Mouse (Mus musculus): ENCODE results near the gene Eda. TPM values are rescaled to one million over a fixed set of nuclear protein-coding genes. Genes with fewer than 3 reads are reported as not detected.

Gene Eda
- polyA plus RNA-seq, 1 experiment from 2014 or later, result 2.0 TPM

GRCm38 (mm10) chrX:99999342-99999741 lies 23.9 kb downstream of the Eda start:
- Histone ChIP-seq H3K4me1 (ENCODE audit: control insufficient read depth, insufficient read depth, low read length) (no peaks in the 10 kb centered on the region), H3K4me2 (ENCODE audit: low read length) (no peak overlapping the region), H3K27ac (ENCODE audit: low read length) (no peak overlapping the region), H3K36me3 (ENCODE audit: control insufficient read depth, insufficient read depth, low read length) (no peaks in the 10 kb centered on the region), H3K9ac (ENCODE audit: low read depth, low read length) (no peak overlapping the region), H3K9me3 (replicated peaks; ENCODE audit: control insufficient read depth, low read length, poor library complexity, severe bottlenecking) (no peaks in the 10 kb centered on the region), H3K4me3 (ENCODE audit: low read depth, low read length) (no peak overlapping the region), H3K27me3 (ENCODE audit: control insufficient read depth, insufficient read depth, low read depth, low read length) (no peaks in the 10 kb centered on the region)
- no peak for ATAC-seq
- 84% methylated on average over 2 of the region's 2 CpGs for WGBS

GRCm38 (mm10) chrX:100118362-100118761 lies 143.0 kb downstream of the Eda start:
- no peaks in the 10 kb centered on the region for H3K4me1 ChIP-seq (ENCODE audit: control insufficient read depth, insufficient read depth, low read length)
- WGBS, result 44% methylated on average over 1 of the region's 1 CpGs
- H3K36me3 ChIP-seq (ENCODE audit: control insufficient read depth, insufficient read depth, low read length), result no peaks in the 10 kb centered on the region
- H3K27me3 ChIP-seq (ENCODE audit: control insufficient read depth, insufficient read depth, low read depth, low read length), result 0 out of 2 replicates have a peak, but pooled peaks cover 2% of the 10 kb centered on the region
- H3K4me2 ChIP-seq (ENCODE audit: low read length), result no peak overlapping the region
- no peak overlapping the region for H3K27ac ChIP-seq (ENCODE audit: low read length)
- H3K4me3 ChIP-seq (ENCODE audit: low read depth, low read length), result no peak overlapping the region
- no peak overlapping the region for H3K9ac ChIP-seq (ENCODE audit: low read depth, low read length)
- no peaks in the 10 kb centered on the region for H3K9me3 ChIP-seq (replicated peaks; ENCODE audit: control insufficient read depth, low read length, poor library complexity, severe bottlenecking)
- ATAC-seq, result no peak

- 36% methylated on average over 2 of the region's 2 CpGs for WGBS
- Histone ChIP-seq H3K9me3 (replicated peaks; ENCODE audit: control insufficient read depth, low read length, poor library complexity, severe bottlenecking) (no peaks in the 10 kb centered on the region), H3K4me3 (ENCODE audit: low read depth, low read length) (no peak overlapping the region), H3K4me2 (ENCODE audit: low read length) (no peak overlapping the region), H3K27ac (ENCODE audit: low read length) (no peak overlapping the region), H3K27me3 (ENCODE audit: control insufficient read depth, insufficient read depth, low read depth, low read length) (no peaks in the 10 kb centered on the region), H3K4me1 (ENCODE audit: control insufficient read depth, insufficient read depth, low read length) (no peaks in the 10 kb centered on the region), H3K9ac (ENCODE audit: low read depth, low read length) (no peak overlapping the region), H3K36me3 (ENCODE audit: control insufficient read depth, insufficient read depth, low read length) (no peaks in the 10 kb centered on the region)
- ATAC-seq, result no peak
These were observed 219.9 kb downstream of the Eda start for GRCm38 (mm10) chrX:100195286-100195685.

GRCm38 (mm10) chrX:100313652-100314051 lies 338.2 kb downstream of the Eda start:
- Histone ChIP-seq H3K36me3 (ENCODE audit: control insufficient read depth, insufficient read depth, low read length) (no peaks in the 10 kb centered on the region), H3K27ac (ENCODE audit: low read length) (no peak overlapping the region)

GRCm38 (mm10) chrX:100314172-100314902 lies 338.9 kb downstream of the Eda start:
- H3K36me3 ChIP-seq (ENCODE audit: control insufficient read depth, insufficient read depth, low read length), result no peaks in the 10 kb centered on the region
- no peaks in the 10 kb centered on the region for H3K27me3 ChIP-seq (ENCODE audit: control insufficient read depth, insufficient read depth, low read depth, low read length)
- no peak overlapping the region for H3K4me3 ChIP-seq (ENCODE audit: low read depth, low read length)
- no peaks in the 10 kb centered on the region for H3K4me1 ChIP-seq (ENCODE audit: control insufficient read depth, insufficient read depth, low read length)
- ATAC-seq, result no peak
- H3K27ac ChIP-seq (ENCODE audit: low read length), result no peak overlapping the region
- no peaks in the 10 kb centered on the region for H3K9me3 ChIP-seq (replicated peaks; ENCODE audit: control insufficient read depth, low read length, poor library complexity, severe bottlenecking)
- H3K9ac ChIP-seq (ENCODE audit: low read depth, low read length), result no peak overlapping the region
- H3K4me2 ChIP-seq (ENCODE audit: low read length), result no peak overlapping the region

More at GRCm38 (mm10) chrX:100313652-100314051, 338.2 kb downstream of the Eda start:
- ATAC-seq, result no peak
- Histone ChIP-seq H3K4me2 (ENCODE audit: low read length) (no peak overlapping the region), H3K9ac (ENCODE audit: low read depth, low read length) (no peak overlapping the region), H3K4me3 (ENCODE audit: low read depth, low read length) (no peak overlapping the region), H3K4me1 (ENCODE audit: control insufficient read depth, insufficient read depth, low read length) (no peaks in the 10 kb centered on the region), H3K27me3 (ENCODE audit: control insufficient read depth, insufficient read depth, low read depth, low read length) (no peaks in the 10 kb centered on the region), H3K9me3 (replicated peaks; ENCODE audit: control insufficient read depth, low read length, poor library complexity, severe bottlenecking) (no peaks in the 10 kb centered on the region)

- Histone ChIP-seq H3K4me2 (ENCODE audit: low read length) (no peak overlapping the region), H3K27me3 (ENCODE audit: control insufficient read depth, insufficient read depth, low read depth, low read length) (no peaks in the 10 kb centered on the region; the same call in 1 of the 2 replicates), H3K36me3 (ENCODE audit: control insufficient read depth, insufficient read depth, low read length) (no peaks in the 10 kb centered on the region), H3K27ac (ENCODE audit: low read length) (no peak overlapping the region), H3K9me3 (replicated peaks; ENCODE audit: control insufficient read depth, low read length, poor library complexity, severe bottlenecking) (no peaks in the 10 kb centered on the region), H3K4me3 (ENCODE audit: low read depth, low read length) (no peak overlapping the region), H3K9ac (ENCODE audit: low read depth, low read length) (no peak overlapping the region), H3K4me1 (ENCODE audit: control insufficient read depth, insufficient read depth, low read length) (no peaks in the 10 kb centered on the region)
- no peak for ATAC-seq
- WGBS, result 82% methylated on average over 2 of the region's 2 CpGs
These were observed 365.3 kb downstream of the Eda start for GRCm38 (mm10) chrX:100340687-100341086.

GRCm38 (mm10) chrX:100344433-100344832 lies 369.0 kb downstream of the Eda start:
- Histone ChIP-seq H3K9ac (ENCODE audit: low read depth, low read length) (no peak overlapping the region), H3K27ac (ENCODE audit: low read length) (no peak overlapping the region), H3K4me1 (ENCODE audit: control insufficient read depth, insufficient read depth, low read length) (no peaks in the 10 kb centered on the region), H3K4me3 (ENCODE audit: low read depth, low read length) (no peak overlapping the region), H3K27me3 (ENCODE audit: control insufficient read depth, insufficient read depth, low read depth, low read length) (no peaks in the 10 kb centered on the region), H3K36me3 (ENCODE audit: control insufficient read depth, insufficient read depth, low read length) (no peaks in the 10 kb centered on the region), H3K9me3 (replicated peaks; ENCODE audit: control insufficient read depth, low read length, poor library complexity, severe bottlenecking) (no peaks in the 10 kb centered on the region), H3K4me2 (ENCODE audit: low read length) (no peak overlapping the region)
- ATAC-seq, result no peak
- 85% methylated on average over 2 of the region's 2 CpGs for WGBS

- Histone ChIP-seq H3K27me3 (ENCODE audit: control insufficient read depth, insufficient read depth, low read depth, low read length) (no peaks in the 10 kb centered on the region), H3K4me1 (ENCODE audit: control insufficient read depth, insufficient read depth, low read length) (no peaks in the 10 kb centered on the region), H3K9ac (ENCODE audit: low read depth, low read length) (no peak overlapping the region), H3K27ac (ENCODE audit: low read length) (no peak overlapping the region), H3K9me3 (replicated peaks; ENCODE audit: control insufficient read depth, low read length, poor library complexity, severe bottlenecking) (no peaks in the 10 kb centered on the region), H3K4me3 (ENCODE audit: low read depth, low read length) (no peak overlapping the region), H3K4me2 (ENCODE audit: low read length) (no peak overlapping the region), H3K36me3 (ENCODE audit: control insufficient read depth, insufficient read depth, low read length) (no peaks in the 10 kb centered on the region)
- WGBS, result 92% methylated on average over 2 of the region's 2 CpGs
- ATAC-seq, result no peak
These were observed 381.6 kb downstream of the Eda start for GRCm38 (mm10) chrX:100356974-100357373.

- Histone ChIP-seq H3K9ac (ENCODE audit: low read depth, low read length) (no peak overlapping the region), H3K4me3 (ENCODE audit: low read depth, low read length) (no peak overlapping the region), H3K27me3 (ENCODE audit: control insufficient read depth, insufficient read depth, low read depth, low read length) (no peaks in the 10 kb centered on the region), H3K36me3 (ENCODE audit: control insufficient read depth, insufficient read depth, low read length) (no peaks in the 10 kb centered on the region), H3K27ac (ENCODE audit: low read length) (no peak overlapping the region), H3K9me3 (replicated peaks; ENCODE audit: control insufficient read depth, low read length, poor library complexity, severe bottlenecking) (no peaks in the 10 kb centered on the region), H3K4me1 (ENCODE audit: control insufficient read depth, insufficient read depth, low read length) (no peaks in the 10 kb centered on the region), H3K4me2 (ENCODE audit: low read length) (no peak overlapping the region)
- 82% methylated on average over 1 of the region's 1 CpGs for WGBS
- no peak for ATAC-seq
These were observed 414.5 kb downstream of the Eda start for GRCm38 (mm10) chrX:100389887-100390286.
